Mouse (Mus musculus): ENCODE measurements around the gene Noct.
"Not testable (repeated sequence)": the region's sequence is repeated elsewhere in the genome, so short reads cannot be mapped to it uniquely, and the experiment has no call there.

Noct gene

GRCm38 (mm10) chr3:51204897-51205296 lies 19.4 kb upstream of the Noct start:
- no peak for DNase-seq (ENCODE audit: low read depth, low spot score)

- no peak for DNase-seq (ENCODE audit: low read depth, low spot score)
Measured at GRCm38 (mm10) chr3:51206521-51206920, 17.7 kb upstream of the Noct start.

GRCm38 (mm10) chr3:51208633-51209032 lies 15.6 kb upstream of the Noct start:
- DNase-seq (ENCODE audit: low read depth, low spot score) = no peak

- no peak for DNase-seq (ENCODE audit: low read depth, low spot score)
Measured at GRCm38 (mm10) chr3:51209503-51210314, 14.5 kb upstream of the Noct start.

DNA sequence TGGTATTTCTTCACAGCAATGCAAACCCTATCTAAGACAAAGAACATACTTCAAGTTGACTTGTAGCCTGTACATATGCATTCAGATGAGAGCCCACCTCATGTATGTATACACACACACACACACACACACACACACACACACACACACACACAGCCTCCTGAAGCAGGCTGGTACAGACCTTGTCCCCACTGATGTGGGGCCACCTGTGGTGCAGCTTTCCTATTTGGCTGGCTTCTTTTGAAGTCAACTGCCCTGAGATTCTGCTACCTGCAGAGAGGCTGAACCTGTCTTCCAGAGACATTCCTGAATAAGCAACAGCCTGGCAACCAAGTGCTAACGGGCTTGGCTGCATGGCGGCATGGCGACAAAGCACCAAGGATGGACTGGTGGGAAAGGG lies 13.8 kb upstream of the Noct start:
- no peak for DNase-seq (ENCODE audit: low read depth, low spot score)

- no peak for DNase-seq (ENCODE audit: low read depth, low spot score)
Measured at GRCm38 (mm10) chr3:51213111-51213510, 11.1 kb upstream of the Noct start.

DNA sequence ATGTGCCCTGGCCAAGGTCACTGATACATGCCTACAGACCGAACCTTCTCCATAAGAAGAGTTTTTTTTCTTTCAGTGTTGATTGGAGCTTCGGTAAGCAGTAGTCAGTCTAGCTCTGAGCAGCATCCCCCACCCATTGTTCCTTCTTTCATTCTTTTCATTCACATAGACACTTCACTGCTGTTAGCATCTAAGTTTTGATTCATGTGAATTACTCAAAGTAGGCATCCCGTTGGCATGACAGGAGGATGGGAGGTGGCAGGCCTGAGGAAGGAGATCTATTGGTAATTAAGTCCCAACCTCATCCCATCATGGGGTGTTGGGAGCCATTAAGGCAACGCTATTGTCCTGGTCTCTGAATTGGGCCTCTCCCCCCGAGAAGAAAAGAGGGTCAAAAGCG lies 8.6 kb upstream of the Noct start:
- no peak for DNase-seq (ENCODE audit: low read depth, low spot score)

DNA sequence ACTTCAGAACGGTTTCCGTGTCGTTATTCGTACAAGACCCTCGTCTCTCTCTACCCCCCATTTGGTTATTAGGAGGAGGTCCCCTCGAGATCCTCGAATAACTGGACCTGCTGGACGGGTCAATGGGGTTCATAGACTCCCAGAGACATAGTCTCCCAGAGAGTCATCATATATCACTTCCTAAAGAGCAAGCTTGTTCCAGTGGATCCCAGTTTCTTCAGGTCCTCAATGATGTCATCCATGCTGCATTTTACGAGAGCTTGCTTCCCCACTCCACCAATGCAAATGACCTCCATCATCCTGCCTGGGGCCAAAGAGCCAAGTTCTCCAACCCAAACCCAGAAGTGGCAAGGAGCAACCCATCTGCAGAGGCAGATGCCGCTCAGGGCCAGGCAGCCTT lies 7.9 kb upstream of the Noct start:
- not testable (repeated sequence) for DNase-seq (ENCODE audit: low read depth, low spot score)

- DNase-seq (ENCODE audit: low read depth, low spot score) = not testable (repeated sequence)
Measured at GRCm38 (mm10) chr3:51218385-51218784, 5.9 kb upstream of the Noct start.

- DNase-seq (ENCODE audit: low read depth, low spot score) = no peak
Measured at GRCm38 (mm10) chr3:51219213-51219612, 5.0 kb upstream of the Noct start.

DNA sequence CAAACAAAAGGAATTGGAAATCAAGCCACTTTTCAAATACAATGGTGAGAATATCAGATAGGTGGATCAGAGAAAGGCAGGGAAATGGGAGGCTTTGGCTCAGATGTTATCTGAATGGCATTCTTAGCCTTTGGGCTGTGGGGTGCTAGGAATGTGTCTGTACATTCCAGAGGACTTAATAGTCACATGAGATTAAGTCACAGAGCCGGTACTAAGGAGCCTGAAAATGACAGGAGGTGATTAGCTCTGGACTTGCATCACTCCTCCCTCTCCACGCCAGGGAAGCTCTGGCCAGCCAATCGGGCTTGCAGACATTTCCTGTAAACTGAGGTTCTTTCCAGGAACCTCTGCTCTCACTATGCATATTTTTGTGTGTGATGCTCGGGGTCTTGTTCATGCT lies 3.4 kb upstream of the Noct start:
- no peak for DNase-seq (ENCODE audit: low read depth, low spot score)

DNA sequence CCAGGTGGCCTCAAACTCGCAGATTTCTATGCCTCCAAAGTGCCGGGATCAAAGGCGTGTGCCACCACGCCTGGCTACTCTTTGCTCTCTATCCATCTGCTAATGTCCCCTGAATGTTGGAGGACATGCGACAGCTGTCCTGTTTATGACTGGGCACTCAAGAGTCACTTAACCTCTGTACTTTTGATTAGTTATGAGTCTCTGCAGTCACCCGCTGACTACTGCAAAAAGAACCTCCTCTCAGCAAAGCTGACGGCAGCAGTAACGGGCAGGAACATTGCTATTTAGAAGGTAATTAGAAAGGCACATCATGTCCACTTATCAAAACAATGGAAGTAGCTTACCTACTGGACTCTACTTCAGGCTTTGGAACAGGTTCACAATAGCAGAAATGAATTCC lies 2.4 kb upstream of the Noct start:
- no peak for DNase-seq (ENCODE audit: low read depth, low spot score)

GRCm38 (mm10) chr3:51222302-51222701 lies 1.9 kb upstream of the Noct start:
- DNase-seq (ENCODE audit: low read depth, low spot score) = no peak

- DNase-seq (ENCODE audit: low read depth, low spot score) = no peak
Measured at GRCm38 (mm10) chr3:51222834-51223460, 1.3 kb upstream of the Noct start.

DNA sequence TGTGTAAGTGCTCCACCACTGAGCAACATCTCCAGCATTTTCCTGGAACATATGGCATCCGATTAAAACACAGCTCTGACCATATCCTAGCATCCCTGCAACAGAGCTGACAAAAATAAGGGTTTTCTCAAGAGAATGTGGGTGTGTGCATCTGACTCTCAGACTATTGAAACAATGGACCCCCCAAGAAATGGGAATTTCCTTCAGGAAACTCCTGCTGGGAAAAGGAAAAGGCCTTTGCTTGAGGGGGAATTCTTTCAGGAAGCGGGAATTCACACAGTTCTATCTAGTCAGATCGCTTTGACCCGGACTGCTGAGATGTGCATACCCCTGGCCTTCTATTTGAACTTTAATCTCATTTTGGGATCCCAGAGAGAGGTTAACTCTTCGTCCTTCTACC lies 691 bp upstream of the Noct start:
- no peak for DNase-seq (ENCODE audit: low read depth, low spot score)

DNA sequence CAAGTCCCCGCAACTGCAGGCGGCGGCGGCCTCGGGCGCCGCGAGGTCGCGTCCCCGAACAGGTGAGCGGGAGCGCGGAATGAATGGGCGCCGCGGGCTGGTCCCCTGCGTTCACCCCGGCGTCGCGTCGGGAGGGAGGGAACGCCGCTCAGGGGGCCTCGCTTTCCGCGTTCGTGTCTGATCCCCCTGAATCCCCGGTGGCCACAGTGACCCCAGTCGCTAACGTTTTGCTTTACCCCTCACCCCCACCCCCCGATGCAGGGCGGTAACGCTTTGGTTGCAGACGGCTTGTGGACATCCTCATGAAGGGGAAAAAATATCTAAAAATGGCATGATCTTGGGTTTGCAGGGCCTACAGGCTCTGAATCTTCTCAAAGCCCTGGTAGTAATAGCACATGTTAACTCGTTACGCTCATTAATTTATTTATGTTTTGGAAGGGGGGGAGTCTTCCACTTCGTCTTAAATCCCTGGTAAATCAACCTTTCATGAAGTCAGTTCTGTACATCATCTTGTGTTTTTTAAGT lies 1.0 kb downstream of the Noct start:
- DNase-seq (ENCODE audit: low read depth, low spot score) = no peak

- no peak for DNase-seq (ENCODE audit: low read depth, low spot score)
Measured at GRCm38 (mm10) chr3:51225979-51226378, 1.7 kb downstream of the Noct start.

DNA sequence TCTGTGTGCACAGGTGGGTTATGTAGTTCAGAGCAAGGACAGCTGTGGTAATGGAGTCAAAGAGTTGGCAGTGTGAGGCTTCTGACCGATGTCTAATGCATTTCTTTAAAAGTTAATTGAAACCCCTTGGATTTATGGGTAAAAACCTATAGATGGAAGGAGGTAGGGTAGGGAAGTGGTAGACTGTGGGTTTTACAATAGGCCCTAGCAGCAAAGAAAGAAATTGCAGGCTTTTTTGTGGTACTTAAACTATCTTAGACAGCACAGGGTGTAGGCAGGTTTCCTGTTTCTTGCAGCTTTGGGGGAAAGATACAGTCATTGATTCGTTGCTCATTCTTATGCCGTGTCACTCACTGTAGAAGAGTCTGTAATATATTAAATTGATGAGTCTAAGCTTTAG lies 2.4 kb downstream of the Noct start:
- no peak for DNase-seq (ENCODE audit: low read depth, low spot score)

- DNase-seq (ENCODE audit: low read depth, low spot score) = no peak
Measured at GRCm38 (mm10) chr3:51228038-51228820, 4.0 kb downstream of the Noct start.

GRCm38 (mm10) chr3:51228821-51229205 lies 4.6 kb downstream of the Noct start:
- DNase-seq (ENCODE audit: low read depth, low spot score) = no peak

DNA sequence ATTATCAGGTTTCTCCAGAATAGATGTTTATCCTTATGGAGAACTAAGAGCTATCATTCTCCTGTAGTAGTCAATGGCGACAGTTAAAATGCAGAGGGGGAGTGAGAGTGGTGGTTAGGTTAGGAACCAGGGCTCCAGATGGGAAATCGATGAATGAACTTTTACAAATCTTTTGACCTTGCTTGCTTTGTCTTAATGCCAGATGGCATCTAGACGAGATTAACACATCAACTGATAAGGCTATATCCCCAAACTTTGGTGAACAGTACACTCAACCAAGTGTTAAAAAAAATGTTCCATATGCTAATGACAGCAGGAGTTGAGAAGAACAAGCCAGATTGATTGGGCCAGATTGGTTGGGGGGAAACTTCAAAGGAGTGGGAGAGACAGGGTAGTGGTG lies 5.0 kb downstream of the Noct start:
- DNase-seq (ENCODE audit: low read depth, low spot score) = no peak

DNA sequence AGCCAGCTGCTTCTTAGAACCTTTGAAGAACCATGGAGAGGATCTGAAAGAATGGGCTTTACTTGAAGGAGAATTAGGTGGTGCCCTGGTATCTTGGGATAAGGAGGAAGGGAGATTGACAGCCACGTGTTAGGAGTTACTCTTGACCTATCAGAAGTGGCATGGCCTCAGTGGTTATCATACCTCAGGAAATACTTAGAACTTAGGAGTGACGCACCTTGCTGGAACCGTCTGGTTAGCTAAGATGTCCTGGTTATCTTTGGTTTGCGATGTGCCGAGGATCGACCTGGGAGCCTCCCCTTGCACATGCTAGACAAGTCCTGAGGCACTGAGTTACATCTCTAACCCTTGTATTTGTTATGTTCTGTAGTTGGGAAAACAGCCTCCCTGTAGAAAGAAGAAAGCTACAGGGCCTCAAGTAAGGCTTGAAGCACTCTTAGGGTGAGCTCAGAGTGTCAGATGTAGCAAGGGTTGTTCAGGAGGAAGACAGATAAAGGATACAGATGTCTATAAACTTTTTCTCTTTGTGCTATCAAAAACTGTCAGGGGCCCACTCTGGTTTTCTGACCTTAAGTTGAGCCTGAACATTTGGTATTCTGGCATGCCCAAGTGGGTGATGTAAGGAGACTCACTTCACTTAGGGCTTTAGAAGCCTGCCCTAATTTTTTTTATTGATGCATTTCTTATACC lies 6.0 kb downstream of the Noct start:
- no peak for DNase-seq (ENCODE audit: low read depth, low spot score)

All from retina, postnatal 7 days (tissue).